Mouse (Mus musculus): ENCODE data around the gene Neil1.
A peak's percentile ranks its signal among the peaks of the same experiment; 100 is the strongest.

The Neil1 gene

DNA sequence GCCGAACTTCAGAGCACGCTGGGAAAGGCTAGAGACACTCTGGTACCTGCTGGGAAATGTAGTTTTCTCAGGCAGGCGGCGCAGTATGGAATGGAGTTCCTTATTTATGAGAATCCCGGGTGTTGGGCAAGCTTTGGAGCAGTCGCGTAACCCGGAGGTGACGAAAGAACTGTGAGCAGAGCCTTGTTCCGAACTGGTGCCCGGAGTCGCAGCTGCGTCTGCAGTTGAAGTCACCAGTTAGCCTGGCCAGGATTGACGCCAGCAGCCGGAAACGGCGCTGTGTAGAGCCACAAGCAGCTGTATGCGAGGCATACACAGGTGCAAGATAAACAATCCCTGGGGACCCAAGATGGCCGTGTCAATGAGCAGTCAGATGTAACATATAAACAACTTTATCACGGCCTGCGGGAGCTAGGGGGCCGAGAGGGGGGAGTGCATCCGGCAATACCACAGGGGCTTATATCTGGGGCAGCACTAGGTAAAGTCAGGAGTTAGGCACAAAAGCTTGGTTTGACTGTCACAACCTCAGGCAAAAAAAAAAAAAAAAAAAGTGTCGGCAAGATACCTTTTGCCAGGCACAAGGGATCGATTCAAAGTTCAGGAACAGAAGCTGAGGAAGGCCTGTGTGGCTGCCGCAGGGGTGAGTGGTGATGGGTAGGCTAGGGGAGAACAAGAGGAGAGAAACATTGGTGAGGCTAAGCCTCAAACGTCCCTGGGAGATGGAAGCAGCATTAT lies at the start of gene Neil1:
Gene Neil1 (minus strand): TSS at position 162 of the 735 bp plus-strand sequence.
- peak; percentile 92 for DNase-seq

- no peak for DNase-seq
Observed at GRCm38 (mm10) chr9:57197414-57197813, 49.3 kb upstream of the Neil1 start.

DNA sequence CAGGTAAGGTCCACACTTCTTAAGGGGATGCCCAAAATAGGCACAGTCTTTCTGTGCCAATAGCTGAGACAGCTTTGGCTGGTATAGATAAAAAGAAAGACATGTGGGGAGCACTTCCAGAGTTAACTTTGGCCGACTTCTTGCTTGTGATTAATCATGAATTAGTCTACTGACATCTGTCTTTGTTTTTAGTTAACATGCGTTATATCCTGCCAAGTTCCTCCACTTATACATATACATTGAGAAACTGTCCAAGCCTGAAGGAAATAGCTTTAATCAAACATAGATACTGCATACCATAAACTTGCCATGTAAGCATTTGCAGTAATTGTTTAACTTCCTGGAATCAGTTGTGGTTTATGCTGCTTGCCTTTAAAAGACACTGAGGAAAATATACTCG lies 48.6 kb upstream of the Neil1 start:
- DNase-seq, result no peak

DNA sequence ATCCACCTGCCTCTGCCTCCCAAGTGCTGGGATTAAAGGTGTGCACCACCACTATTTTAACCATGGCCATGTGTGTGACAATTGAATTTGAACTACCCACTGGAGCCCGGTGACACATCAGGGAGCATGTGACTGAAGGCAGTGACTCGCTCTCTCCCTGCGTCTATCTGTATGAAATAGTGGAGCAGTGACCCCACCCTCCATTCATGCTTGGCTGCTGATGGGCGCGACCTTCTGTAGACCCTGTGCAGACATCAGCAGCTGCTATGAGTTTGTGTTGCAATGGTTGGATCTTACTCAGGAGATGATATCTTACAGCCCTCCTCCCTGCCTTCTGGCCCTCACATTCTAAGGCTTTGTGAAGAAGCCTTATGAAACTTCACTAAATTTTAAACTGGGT lies 20.3 kb upstream of the Neil1 start:
- no peak for DNase-seq

DNA sequence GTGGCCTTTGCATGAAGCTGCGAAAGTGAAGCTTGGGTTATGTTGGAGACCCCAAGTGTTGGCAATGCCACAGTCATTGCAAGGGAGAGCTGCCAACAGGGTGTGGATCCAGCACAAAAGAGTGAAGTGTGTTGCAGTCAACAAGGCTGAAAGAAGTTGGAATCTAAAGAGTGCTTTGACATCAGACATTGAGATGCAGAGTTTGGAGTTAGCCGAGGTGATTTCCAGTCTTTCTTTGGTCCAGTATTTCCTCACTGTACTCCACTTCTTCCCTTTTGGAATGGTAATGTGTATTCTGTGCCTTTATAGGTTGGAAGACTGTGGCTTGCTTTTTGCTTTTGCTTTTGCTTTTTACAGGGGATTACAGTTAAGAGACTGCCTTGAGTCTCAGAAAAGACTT lies 18.1 kb upstream of the Neil1 start:
- DNase-seq, result no peak

DNA sequence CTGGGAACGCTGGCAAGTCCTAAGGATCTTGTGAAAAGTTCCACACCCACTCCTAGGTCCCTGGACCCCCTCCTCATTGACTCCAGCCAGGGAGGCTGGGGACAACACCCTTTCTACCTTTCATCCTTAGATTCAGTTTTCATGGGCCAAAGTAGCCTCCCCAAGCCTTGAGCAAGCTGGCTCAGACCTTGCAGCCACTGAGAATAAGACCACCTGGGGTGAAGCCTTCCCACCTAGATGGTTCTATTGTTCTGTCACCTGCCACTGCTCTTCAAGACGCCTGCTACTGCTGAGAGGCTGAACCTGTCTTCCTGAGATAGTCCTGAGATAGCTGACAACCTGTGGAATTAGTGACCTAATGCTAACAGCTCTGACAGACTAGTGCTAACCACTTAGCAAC lies 15.0 kb upstream of the Neil1 start:
- DNase-seq, result no peak

DNA sequence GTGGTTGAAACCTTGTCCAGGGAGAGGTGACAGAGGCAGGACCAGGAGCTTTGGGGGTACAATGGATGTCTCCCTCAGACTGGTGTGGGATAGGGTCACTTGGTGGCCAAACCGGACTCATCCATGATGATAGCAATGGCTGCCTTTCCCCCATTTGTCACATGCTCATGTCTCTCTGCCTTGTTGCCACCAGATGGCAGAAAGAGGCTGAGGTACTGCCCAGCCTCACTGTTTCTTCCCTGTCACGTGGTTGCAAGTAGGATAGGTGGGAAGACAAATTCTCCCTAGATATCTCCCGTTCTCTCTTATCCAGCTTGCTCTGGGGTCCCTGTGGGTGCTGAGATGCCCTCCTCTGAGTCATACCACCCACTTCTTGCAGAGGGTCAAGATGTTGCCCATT lies 14.4 kb upstream of the Neil1 start:
- DNase-seq, result peak; percentile 33

DNA sequence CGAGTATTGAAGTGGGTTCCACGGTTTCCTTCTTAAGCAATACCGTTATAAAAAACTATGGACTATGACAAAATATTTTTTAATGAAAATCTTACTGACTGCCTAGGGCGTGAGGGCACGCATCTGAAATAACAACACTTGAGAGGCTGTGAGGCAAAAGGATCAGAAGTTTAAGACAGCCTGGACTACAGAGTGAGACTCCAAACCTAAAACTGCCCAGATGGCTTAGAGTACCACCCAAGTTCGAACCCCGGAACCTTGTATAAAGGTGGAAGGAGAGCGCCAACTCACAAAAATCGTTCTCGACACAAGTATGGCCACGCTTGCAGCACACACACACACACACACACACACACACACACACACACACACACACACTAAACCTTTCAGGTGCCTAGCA lies 10.4 kb upstream of the Neil1 start:
- no peak for DNase-seq

GRCm38 (mm10) chr9:57158013-57158470 lies 9.9 kb upstream of the Neil1 start, which contains the start of gene Commd4:
Commd4 (minus strand) TSS chr9:57158331.
- DNase-seq, result peak; percentile 95

- no peak for DNase-seq
Observed at GRCm38 (mm10) chr9:57157499-57157898, 9.4 kb upstream of the Neil1 start.

DNA sequence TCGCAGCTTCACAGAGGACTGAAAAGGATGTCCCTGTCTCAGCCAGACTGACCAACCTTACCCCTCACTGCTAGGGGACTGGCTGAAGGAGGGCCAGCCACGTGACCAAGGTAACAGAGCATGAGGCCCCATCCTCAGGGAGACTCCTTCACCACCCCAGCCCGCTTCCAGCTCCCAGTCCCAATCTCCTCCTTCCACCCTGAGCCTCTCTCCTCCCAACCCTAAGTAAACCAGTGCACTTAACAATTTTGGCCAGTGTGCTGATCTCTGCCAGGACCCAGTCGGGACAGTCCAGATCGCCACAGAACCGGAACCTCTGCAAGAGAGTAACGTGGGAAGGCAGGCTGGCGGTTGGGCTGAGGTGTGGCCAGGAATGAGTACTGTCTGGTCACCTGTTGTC lies 8.7 kb upstream of the Neil1 start:
- no peak for DNase-seq

DNA sequence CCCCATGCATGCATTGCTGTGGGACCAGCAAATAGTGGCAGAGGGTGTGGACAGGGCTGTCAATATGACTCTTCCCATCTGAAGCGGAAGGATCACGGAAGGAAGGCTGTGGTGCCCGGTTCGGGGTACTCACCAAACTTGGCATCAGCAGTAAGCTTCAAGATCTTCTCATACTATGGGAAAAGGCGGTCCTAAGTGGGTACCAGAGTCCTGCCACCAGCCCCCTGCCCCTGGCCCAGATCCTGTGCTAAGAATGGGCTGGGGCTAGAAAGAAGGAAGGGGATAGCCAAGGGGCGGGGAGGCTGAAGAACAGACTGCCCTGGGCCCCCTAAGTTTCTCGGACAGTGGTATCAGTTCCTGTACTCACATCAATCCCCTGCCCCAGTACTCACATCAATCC lies 8.3 kb upstream of the Neil1 start:
- DNase-seq, result no peak

DNA sequence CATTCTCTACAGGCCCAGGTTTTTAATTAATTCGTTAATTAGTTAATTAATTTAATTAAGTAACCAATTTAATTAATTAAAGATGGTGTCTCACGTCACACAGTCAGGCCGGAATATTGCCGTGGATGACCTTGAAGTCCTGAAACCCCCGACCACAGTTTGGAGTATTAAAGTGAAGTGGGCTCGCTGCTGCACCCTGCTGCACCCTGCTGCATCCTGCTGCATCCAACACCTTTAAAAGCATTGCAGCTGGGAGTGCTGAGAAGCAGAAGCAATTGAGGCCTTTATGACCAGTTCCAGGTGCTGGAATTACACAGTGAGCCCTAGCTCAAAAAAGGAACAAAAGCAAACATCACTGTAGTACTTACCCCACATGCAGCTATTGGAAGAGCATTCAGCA lies 4.2 kb upstream of the Neil1 start:
- peak; percentile 22 for DNase-seq

DNA sequence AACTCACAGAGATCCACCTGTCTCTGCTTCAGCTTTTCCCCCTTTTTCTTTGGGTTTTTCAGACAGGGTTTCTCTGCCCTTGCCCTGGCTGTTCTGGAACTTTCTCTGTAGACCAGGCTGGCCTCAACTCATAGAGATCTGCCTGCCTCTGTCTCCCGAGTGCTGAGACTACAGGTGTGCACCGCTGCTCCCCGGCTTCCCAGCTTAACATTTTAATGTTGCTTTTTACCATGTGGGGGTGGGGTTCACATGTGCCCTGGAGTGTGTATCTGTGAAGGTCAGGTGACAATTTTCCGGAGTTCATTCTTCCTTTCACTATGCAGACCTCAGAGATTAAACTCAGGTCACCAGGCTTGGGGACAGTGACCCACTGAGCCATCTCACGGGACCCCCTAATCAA lies 2.1 kb upstream of the Neil1 start:
- no peak for DNase-seq

DNA sequence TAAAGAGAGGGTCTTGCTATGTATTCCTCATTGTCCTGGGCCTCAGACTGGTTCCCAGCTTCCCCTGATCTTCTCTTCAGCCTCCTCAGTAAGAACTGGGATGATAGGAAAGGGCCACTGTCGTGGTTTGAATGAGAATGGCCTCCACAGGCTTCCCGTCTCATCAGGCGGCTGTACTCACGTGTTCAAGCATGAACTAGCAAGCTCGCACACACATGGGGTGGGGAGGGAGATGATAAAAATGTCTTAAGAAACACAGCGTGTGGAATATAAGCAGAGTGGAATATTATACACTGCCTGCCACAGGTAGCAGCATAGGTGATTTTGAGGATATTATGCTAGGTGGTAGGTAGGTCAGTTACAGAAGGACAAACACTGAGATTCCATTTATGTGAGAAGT lies 916 bp upstream of the Neil1 start:
- DNase-seq, result no peak

GRCm38 (mm10) chr9:57147205-57148143 lies 631 bp downstream of the Neil1 start:
- peak; percentile 27 for DNase-seq

DNA sequence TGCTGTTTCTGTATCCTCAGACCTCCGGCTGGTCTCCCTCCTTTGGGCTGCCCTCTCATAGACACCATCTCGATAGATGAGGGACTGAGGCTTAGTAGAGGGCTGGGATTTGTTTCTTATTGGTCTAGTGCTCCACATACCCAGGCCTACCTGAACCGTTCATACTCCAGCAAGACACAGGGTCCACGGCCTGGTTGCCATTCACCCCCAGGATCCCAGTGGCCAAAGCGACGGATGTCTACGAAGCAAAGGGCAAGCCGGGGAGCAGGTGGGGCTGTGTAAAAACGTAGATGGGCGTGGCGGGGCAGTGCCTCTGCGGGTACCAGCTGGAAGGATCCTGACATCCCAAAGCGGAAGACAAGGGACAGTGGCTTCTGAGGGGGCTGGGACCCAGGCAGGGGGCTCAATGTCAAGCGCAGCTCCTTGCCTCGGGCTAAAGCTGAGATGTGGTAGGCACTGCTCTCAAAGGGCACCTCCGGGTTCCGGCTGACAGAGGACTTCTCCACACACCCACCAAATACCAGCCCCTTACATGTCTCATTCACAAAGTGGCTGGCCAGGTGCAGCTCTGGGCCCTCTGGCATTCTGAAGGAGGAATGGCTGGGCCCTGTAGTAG lies 1.5 kb downstream of the Neil1 start:
- no peak for DNase-seq

DNA sequence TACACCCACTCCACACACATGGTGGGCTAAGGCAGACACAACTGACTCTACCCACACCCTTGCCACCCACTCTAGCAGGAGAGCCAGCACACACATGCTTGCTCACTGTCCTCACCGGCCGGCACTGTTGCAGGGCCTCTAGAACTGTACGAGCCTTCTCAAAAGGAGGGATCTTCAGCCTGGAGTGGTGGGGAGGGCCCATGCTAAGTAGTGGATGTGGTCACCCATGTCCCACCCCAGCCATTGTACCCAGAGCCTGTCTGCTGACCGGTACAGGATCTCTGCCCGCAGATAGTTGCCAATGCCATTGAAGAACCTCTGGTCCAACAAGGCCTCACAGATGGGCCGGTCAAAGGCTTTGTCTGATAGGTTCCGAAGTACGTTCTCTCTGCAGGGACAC lies 3.3 kb downstream of the Neil1 start:
- DNase-seq, result no peak

GRCm38 (mm10) chr9:57143212-57143611 lies 4.9 kb downstream of the Neil1 start:
- DNase-seq, result no peak

DNA sequence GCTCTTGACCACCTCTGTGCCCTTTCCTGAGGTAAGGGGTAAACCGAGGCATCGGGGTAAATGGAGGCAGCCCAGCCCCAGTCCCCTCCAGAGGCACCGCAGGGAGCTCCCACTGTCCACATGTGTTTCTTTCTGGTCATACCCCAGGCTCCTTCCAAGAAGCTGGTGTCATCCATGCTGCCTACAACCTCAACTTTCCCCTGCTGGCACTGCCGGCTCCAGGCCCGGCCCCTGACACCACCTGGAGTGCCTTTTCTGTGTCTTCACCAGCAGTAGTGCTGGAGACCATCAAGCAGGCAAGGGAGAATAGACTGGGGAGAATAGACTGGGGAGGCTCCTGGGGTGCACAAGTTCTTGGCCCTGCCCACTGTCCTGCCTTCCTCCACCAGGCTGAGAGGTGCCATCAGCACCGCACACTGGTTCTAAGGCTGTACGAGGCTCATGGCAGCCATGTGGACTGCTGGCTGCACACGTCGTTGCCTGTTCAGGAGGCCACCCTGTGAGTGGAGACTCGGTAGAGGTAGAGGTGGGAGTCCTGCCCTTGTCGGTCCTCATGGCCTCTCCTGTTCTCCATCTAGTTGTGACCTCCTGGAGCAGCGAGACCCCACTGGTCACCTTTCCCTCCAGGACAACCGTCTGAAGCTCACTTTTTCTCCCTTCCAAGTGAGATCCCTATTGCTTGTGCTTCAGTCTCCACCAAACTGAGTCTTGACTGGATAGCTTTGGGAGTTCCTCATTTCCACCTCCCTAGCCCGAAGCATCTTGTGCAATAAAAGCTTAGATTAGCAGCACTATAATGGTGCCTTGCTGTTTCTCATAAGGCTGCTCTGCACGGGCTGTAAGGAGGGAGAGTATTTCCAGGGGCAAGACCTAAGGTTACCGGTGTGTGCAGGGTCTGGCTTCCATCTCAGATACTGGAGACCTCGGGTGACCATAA lies 6.4 kb downstream of the Neil1 start:
- DNase-seq, result no peak

- DNase-seq, result no peak
Observed at GRCm38 (mm10) chr9:57139571-57139970, 8.5 kb downstream of the Neil1 start.

- DNase-seq, result no peak
Observed at GRCm38 (mm10) chr9:57139110-57139509, 9.0 kb downstream of the Neil1 start.
